Mouse (Mus musculus) limb, embryonic 11.5 days (tissue): ENCODE results near the gene Bcl11b. TPM values are rescaled to one million over a fixed set of nuclear protein-coding genes. Genes with fewer than 3 reads are reported as not detected.

Experiments used
- ATAC-seq: fragments of 200-750 bp; cut with Nextera tagmentation; 2 replicates; pipeline ENCODE4 v1.8.0; 2017; ENCODE audit warnings: low read depth; ENCODE audit not compliant: insufficient number of reproducible peaks, low FRiP score, low TSS enrichment
- DNase-seq: peaks from one replicate; pipeline ENCODE4 v3.0.0-alpha.2; 2015; ENCODE audit warnings: low spot score
- H3K27ac ChIP-seq: fragments of 300-500 bp; sonication (generic); replicated peaks from 2 replicates; pipeline ENCODE4 v1.5.1; 2014; ENCODE audit warnings: low read depth, mild to moderate bottlenecking, low read length
- H3K27me3 ChIP-seq: fragments of 300-500 bp; sonication (generic); 2 replicates; pipeline ENCODE4 v1.6.1; 2014; ENCODE audit warnings: mild to moderate bottlenecking, low read length, mixed read lengths; ENCODE audit not compliant: control insufficient read depth, insufficient read depth
- H3K36me3 ChIP-seq: fragments of 300-500 bp; sonication (generic); 2 replicates; pipeline ENCODE4 v1.6.1; 2014; ENCODE audit warnings: mild to moderate bottlenecking, low read length, moderate library complexity, mixed read lengths; ENCODE audit not compliant: control insufficient read depth, insufficient read depth
- H3K4me1 ChIP-seq: fragments of 300-500 bp; sonication (generic); 2 replicates; pipeline ENCODE4 v1.6.1; 2014; ENCODE audit warnings: low read length, mixed read lengths; ENCODE audit not compliant: control insufficient read depth, insufficient read depth
- H3K4me2 ChIP-seq: fragments of 300-500 bp; sonication (generic); 2 replicates; pipeline ENCODE4 v1.6.1; 2014; ENCODE audit warnings: low read depth, mild to moderate bottlenecking, moderate library complexity; ENCODE audit not compliant: severe bottlenecking
- H3K4me3 ChIP-seq: fragments of 300-500 bp; sonication (generic); 2 replicates; pipeline ENCODE4 v1.5.1; 2014; ENCODE audit warnings: low read depth, low read length
- H3K9ac ChIP-seq: fragments of 300-500 bp; sonication (generic); 2 replicates; pipeline ENCODE4 v1.6.1; 2014; ENCODE audit warnings: mild to moderate bottlenecking, low read length
- H3K9me3 ChIP-seq: fragments of 300-500 bp; sonication (generic); 2 replicates; pipeline ENCODE4 v1.6.1; 2016; ENCODE audit warnings: low read length; ENCODE audit not compliant: control insufficient read depth
- WGBS: fragments of 180-500 bp; shearing (Covaris S2); extraction: QIAGEN DNeasy Blood & Tissue Kit; methylation state at CpG from one replicate; pipeline ENCODE4 v1.1.7; 2014; 5-methylcytosine and 5-hydroxymethylcytosine counted together
- polyA plus RNA-seq: library from polyadenylated mRNA; unstranded; fragments of >200 nt; fragmentation: Nextera tagmentation; extraction: Ambion mirVana; gene quantifications from 2 replicates; pipeline ENCODE4 v1.2.1, GENCODE M21; 2014

Gene Bcl11b
- polyA plus RNA-seq = 8.7 and 12.3 TPM in 2 replicates

DNA sequence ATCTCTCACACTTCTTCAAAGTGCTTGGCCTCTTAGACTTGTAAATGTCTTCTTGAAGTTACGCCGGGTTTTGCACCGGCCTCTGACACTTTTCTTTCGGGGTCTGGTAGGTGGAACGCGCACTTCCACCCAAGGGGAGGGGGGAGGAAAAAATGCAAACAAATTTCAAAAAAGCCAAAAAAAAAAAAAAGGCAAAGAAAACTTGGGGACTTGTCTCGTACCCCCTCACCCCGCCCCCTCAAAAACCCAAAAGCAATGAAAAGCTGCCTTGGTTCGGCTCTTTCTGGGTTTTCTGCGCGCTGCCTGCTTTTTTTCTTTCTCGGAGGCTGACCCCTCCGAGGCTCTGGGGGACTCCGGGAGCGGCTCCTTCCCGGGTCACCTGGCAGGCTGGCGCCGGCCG, at the start of gene Bcl11b:
TSS of gene Bcl11b (minus strand) at position 120 of the 400 bp plus-strand sequence.
- H3K4me2 ChIP-seq = peak within 1 kb of the TSS; percentile 78
- peaks cover 18% of the 10 kb centered on the region; the same call in 1 of the 2 replicates for H3K4me1 ChIP-seq
- no peaks in the 10 kb centered on the region for H3K27me3 ChIP-seq
- H3K36me3 ChIP-seq = no peaks in the 10 kb centered on the region
- WGBS = under 1% methylated on average over 19 of the region's 19 CpGs
- H3K27ac ChIP-seq = peak within 1 kb of the TSS; percentile 96
- H3K9ac ChIP-seq = peak within 1 kb of the TSS; percentile 95
- H3K9me3 ChIP-seq = no peaks in the 10 kb centered on the region
- peak; percentile 67 for DNase-seq
- peak within 1 kb of the TSS; percentile 89 for H3K4me3 ChIP-seq
- ATAC-seq = no peak; the same call in 1 of the 2 replicates

DNA sequence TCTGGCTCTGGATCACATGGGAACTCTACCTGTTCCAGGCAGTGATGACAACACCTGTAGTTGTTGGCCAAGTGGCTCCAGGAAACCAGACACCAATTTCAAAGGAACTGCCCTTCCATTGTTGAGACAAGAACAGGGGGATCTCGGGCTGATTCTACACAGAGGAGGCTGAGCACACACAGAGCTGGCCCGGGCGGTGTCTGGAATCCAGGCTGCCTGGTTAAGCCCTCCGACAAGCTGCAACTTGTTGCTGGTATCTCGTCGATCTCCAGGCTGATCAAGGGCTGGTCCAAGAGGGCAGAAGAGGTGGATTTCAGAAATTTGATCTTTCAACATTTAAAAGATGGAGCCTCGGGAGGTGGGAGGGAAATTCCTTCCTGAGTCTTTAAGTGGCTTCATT, 47.6 kb upstream of the Bcl11b start:
- no peak overlapping the region for H3K4me2 ChIP-seq
- H3K27me3 ChIP-seq = no peaks in the 10 kb centered on the region
- WGBS = 70% methylated on average over 7 of the region's 7 CpGs
- no peak for DNase-seq
- H3K9me3 ChIP-seq = no peaks in the 10 kb centered on the region
- H3K4me1 ChIP-seq = no peaks in the 10 kb centered on the region
- H3K36me3 ChIP-seq = no peaks in the 10 kb centered on the region
- no peak overlapping the region for H3K27ac ChIP-seq
- H3K4me3 ChIP-seq = no peak overlapping the region
- H3K9ac ChIP-seq = no peak overlapping the region
- ATAC-seq = no peak

DNA sequence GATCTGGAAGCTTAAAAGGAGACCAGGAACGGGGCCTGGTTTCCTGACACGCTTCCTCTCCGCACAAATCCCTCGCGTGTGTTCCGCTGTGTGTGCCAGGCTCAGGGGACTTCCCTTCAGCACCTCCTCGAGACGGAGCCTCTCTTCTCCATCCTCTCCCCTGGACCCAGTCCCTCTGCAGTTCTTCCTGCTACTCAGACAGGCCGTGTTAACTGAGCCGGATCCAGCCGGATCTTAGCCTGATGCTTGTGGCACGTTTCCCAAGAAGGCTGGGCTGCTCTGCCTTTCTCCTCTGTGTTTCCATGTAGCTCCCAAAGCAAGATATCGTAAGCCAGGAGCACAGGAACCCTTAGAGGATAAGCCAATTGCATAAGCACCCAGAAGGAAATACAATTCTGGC, 46.2 kb upstream of the Bcl11b start:
- no peak overlapping the region for H3K9ac ChIP-seq
- no peak for DNase-seq
- no peaks in the 10 kb centered on the region for H3K4me1 ChIP-seq
- no peaks in the 10 kb centered on the region for H3K36me3 ChIP-seq
- H3K27me3 ChIP-seq = no peaks in the 10 kb centered on the region
- no peaks in the 10 kb centered on the region for H3K9me3 ChIP-seq
- ATAC-seq = no peak
- no peak overlapping the region for H3K27ac ChIP-seq
- no peak overlapping the region for H3K4me3 ChIP-seq
- H3K4me2 ChIP-seq = no peak overlapping the region
- WGBS = 89% methylated on average over 13 of the region's 13 CpGs

GRCm38 (mm10) chr12:108042239-108042571, 38.8 kb upstream of the Bcl11b start:
- no peak overlapping the region for H3K4me2 ChIP-seq
- no peaks in the 10 kb centered on the region for H3K9me3 ChIP-seq
- H3K4me1 ChIP-seq = no peaks in the 10 kb centered on the region
- no peaks in the 10 kb centered on the region for H3K36me3 ChIP-seq
- WGBS = 63% methylated on average over 3 of the region's 3 CpGs
- H3K27me3 ChIP-seq = no peaks in the 10 kb centered on the region
- ATAC-seq = no peak
- no peak for DNase-seq
- no peak overlapping the region for H3K4me3 ChIP-seq
- no peak overlapping the region for H3K27ac ChIP-seq
- no peak overlapping the region for H3K9ac ChIP-seq

DNA sequence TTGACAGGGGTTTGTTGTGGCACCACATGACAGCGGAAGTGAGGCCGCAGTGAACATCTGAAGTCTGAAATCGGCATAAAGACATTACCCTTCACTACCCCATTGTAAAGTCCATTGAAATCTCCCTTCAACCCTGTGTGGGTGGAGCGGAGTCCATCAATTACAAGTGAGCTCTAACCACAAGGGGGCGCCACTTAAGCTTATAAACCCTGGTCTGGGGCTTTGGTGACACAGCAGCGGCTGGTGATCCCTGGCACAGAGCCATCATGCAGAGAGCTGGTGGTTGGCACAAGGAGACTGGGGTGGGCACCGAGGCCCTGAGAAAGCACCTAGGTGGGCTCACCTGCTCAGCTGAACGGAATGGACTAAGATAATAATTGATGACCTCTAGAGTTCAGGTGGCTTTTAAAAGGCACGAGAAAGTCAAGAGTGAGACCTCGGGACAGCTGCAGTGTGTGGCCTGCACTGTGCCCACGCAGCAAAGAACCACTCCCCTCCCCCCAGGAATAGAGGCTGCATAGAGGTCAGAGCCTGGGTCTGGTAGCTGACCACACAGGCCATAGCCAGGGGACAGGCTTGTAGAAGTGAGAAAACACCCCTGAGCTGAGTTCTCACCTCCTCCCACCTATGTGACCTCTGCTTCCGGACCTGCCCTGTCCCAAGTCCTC, 38.3 kb upstream of the Bcl11b start:
- no peaks in the 10 kb centered on the region for H3K36me3 ChIP-seq
- no peak overlapping the region for H3K4me2 ChIP-seq
- H3K27me3 ChIP-seq = no peaks in the 10 kb centered on the region
- H3K4me1 ChIP-seq = no peaks in the 10 kb centered on the region
- no peak overlapping the region for H3K27ac ChIP-seq
- 48% methylated on average over 12 of the region's 12 CpGs for WGBS
- ATAC-seq = no peak
- no peak overlapping the region for H3K9ac ChIP-seq
- DNase-seq = peak; percentile 88
- no peak overlapping the region for H3K4me3 ChIP-seq
- no peaks in the 10 kb centered on the region for H3K9me3 ChIP-seq

GRCm38 (mm10) chr12:108037446-108037845, 34.0 kb upstream of the Bcl11b start:
- 72% methylated on average over 6 of the region's 6 CpGs for WGBS
- DNase-seq (no peak), ATAC-seq (no peak)
- Histone ChIP-seq H3K9me3 (no peaks in the 10 kb centered on the region), H3K4me3 (no peak overlapping the region), H3K27me3 (no peaks in the 10 kb centered on the region), H3K36me3 (no peaks in the 10 kb centered on the region), H3K27ac (no peak overlapping the region), H3K4me1 (0 out of 2 replicates have a peak, but pooled peaks cover 3% of the 10 kb centered on the region), H3K4me2 (no peak overlapping the region), H3K9ac (no peak overlapping the region)

DNA sequence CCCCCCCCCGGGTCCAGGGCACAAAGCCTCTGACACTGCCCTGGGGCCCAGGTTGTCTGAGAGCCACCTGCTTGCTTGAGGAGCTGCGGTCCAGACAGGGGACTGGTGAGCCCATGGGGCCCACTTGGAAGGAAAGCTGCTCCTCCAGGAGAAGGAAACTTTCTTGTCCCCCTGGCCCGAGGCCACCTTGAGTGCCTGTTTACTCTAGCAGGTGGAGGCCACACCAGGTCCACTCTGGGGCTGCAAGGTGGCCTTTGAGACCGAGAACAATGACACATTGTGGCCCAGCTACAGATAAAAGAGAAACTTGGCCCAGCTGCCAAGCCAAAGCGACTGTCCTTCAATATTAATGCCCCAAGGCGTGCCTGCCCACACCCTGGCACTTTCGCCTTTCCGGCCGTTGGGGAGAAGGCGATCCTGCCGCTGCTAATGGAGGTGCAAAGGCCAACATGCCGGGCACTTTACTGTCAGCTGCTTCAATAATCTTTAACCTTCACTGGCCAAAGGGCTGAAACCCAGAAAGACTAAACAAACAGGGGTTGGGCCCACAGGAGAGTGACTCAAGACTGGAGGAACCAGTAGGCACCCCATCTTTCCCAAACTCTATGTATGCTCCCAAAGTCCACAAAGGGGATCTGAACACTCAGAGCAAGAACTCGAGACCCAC, 32.1 kb upstream of the Bcl11b start:
- H3K4me3 ChIP-seq = no peak overlapping the region
- H3K4me1 ChIP-seq = 0 out of 2 replicates have a peak, but pooled peaks cover 3% of the 10 kb centered on the region
- H3K9ac ChIP-seq = no peak overlapping the region
- no peaks in the 10 kb centered on the region for H3K27me3 ChIP-seq
- H3K4me2 ChIP-seq = no peak overlapping the region
- ATAC-seq (no peak), DNase-seq (no peak)
- H3K9me3 ChIP-seq = no peaks in the 10 kb centered on the region
- H3K27ac ChIP-seq = no peak overlapping the region
- WGBS = 74% methylated on average over 13 of the region's 13 CpGs
- no peaks in the 10 kb centered on the region for H3K36me3 ChIP-seq

DNA sequence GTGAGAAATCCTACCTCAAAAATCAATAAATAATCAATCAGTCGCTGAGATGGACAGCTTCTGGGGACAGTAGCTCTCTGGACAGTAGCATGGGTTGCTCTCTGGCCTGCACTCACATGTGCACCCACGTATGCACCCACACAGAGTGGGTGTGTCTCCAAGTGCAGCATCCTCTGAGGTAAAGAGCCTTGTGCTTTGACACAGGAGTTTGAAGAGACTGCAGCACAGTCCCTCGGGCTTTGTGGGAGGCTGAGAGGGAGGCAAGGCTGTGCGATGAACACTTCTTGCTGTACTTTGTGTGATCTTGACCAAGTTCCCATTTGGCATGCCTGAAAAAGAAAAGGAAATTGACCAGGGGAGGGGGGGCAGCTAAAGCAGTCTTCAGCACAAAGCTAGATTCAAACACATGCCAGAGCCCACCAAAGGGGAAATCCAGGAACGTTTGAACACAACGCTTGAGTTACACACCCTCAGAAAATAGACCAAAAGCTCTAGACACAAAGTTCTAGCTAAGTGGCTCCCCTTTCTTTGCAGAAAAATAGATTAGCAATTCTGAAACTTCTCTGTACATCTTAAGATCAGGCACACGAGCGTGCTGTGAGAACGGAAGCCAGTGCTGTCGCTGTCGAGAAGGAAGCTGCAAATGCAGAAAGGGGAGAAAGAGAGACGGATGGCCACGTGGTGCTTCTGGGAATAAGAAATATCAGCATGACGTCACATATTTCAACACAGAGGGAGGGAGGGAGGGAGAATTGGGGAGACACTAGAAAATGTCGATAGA, 19.6 kb upstream of the Bcl11b start:
- ATAC-seq = no peak
- 80% methylated on average over 15 of the region's 15 CpGs for WGBS
- no peaks in the 10 kb centered on the region for H3K27me3 ChIP-seq

More for the DNA sequence above, 19.6 kb upstream of the Bcl11b start:
- H3K36me3 ChIP-seq = no peaks in the 10 kb centered on the region
- no peak overlapping the region for H3K4me2 ChIP-seq
- no peak overlapping the region for H3K4me3 ChIP-seq
- no peaks in the 10 kb centered on the region for H3K9me3 ChIP-seq
- DNase-seq = no peak
- no peak overlapping the region for H3K27ac ChIP-seq
- no peaks in the 10 kb centered on the region for H3K4me1 ChIP-seq
- no peak overlapping the region for H3K9ac ChIP-seq
